Mouse (Mus musculus) midbrain, postnatal 0 days (tissue): ENCODE measurements around the gene Tmem95. TPM values are rescaled to one million over a fixed set of nuclear protein-coding genes. Genes with fewer than 3 reads are reported as not detected.

Experiments used
- ATAC-seq: fragments of 200-750 bp; cut with Nextera tagmentation; 2 replicates; pipeline ENCODE4 v1.8.0; 2017; ENCODE audit warnings: moderate number of reproducible peaks, mild to moderate bottlenecking, moderate TSS enrichment, moderate library complexity; ENCODE audit not compliant: low FRiP score
- DNase-seq: peaks from one replicate; pipeline ENCODE4 v3.0.0-alpha.2; 2015; ENCODE audit warnings: low spot score
- H3K27ac ChIP-seq: fragments of 300-500 bp; sonication (generic); 2 replicates; pipeline ENCODE4 v1.5.1; 2014; ENCODE audit warnings: low read depth, mild to moderate bottlenecking, low read length, mixed read lengths
- H3K27me3 ChIP-seq: fragments of 300-500 bp; sonication (generic); 2 replicates; pipeline ENCODE4 v1.6.1; 2014; ENCODE audit warnings: low read length, control low read depth, mixed read lengths; ENCODE audit not compliant: insufficient read depth
- H3K36me3 ChIP-seq: fragments of 300-500 bp; sonication (generic); 2 replicates; pipeline ENCODE4 v1.6.1; 2014; ENCODE audit warnings: low read length, control low read depth, mixed read lengths; ENCODE audit not compliant: insufficient read depth
- H3K4me1 ChIP-seq: fragments of 300-500 bp; sonication (generic); 2 replicates; pipeline ENCODE4 v1.6.1; 2014; ENCODE audit warnings: mild to moderate bottlenecking, control low read depth, antibody characterized with exemption, low read length, mixed read lengths; ENCODE audit not compliant: insufficient read depth
- H3K4me2 ChIP-seq: fragments of 300-500 bp; sonication (generic); 2 replicates; pipeline ENCODE4 v1.6.1; 2014; ENCODE audit warnings: low read depth, mild to moderate bottlenecking, low read length, mixed read lengths; ENCODE audit not compliant: poor library complexity, severe bottlenecking
- H3K4me3 ChIP-seq: fragments of 300-500 bp; sonication (generic); 2 replicates; pipeline ENCODE4 v1.5.1; 2014; ENCODE audit warnings: low read depth, mild to moderate bottlenecking, low read length, moderate library complexity
- H3K9ac ChIP-seq: fragments of 300-500 bp; sonication (generic); replicated peaks from 2 replicates; pipeline ENCODE4 v1.6.1; 2014; ENCODE audit warnings: mild to moderate bottlenecking, low read length, moderate library complexity, mixed read lengths; ENCODE audit not compliant: poor library complexity, severe bottlenecking
- H3K9me3 ChIP-seq: fragments of 300-500 bp; sonication (generic); 2 replicates; pipeline ENCODE4 v1.6.1; 2016; ENCODE audit warnings: low read length, control low read depth
- CTCF ChIP-seq: IDR thresholded peaks from 2 replicates; pipeline ENCODE4 v1.5.1; 2016; ENCODE audit warnings: antibody characterized with exemption, mild to moderate bottlenecking
- WGBS: fragments of 180-500 bp; shearing (Covaris S2); extraction: QIAGEN DNeasy Blood & Tissue Kit; methylation state at CpG from one replicate; pipeline ENCODE4 v1.1.7; 2014; 5-methylcytosine and 5-hydroxymethylcytosine counted together
- polyA plus RNA-seq: library from polyadenylated mRNA; unstranded; fragments of >200 nt; fragmentation: Nextera tagmentation; extraction: Ambion mirVana; gene quantifications from 2 replicates; pipeline ENCODE4 v1.2.1, GENCODE M21; 2015
- total RNA-seq: library from RNA; depleted of rRNA; stranded (reverse); fragments of >200 nt; gene quantifications from 2 replicates; pipeline ENCODE4 v1.2.3, GENCODE M21; 2014

Gene Tmem95
- total and polyA plus RNA-seq, 2 experiments from 2014 or later, result not detected

DNA sequence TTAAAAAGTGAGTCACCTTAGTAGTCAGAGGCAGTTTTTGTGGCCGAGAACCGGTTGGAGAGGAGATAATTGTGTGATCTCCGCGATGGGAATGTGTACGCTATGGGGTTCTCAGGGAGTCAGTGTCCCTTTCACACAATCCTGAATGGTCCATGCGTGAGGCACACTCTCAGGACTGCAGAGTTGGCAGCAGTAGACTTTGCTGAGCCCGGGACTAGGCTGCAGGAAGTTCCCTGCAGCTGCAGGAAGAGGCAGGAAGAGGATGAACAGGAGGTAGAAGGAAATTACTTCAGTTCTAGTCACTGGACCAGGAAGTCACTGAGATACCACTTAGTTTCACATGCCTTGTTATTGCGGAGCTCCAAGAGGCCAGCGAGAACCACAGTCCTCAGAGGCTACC lies 28.7 kb downstream of the Tmem95 start:
- Histone ChIP-seq H3K27me3 (no peaks in the 10 kb centered on the region), H3K4me3 (no peak overlapping the region), H3K27ac (no peak overlapping the region), H3K9ac (no peak overlapping the region), H3K4me1 (peaks cover 9% of the 10 kb centered on the region; the same call in 1 of the 2 replicates), H3K4me2 (no peak overlapping the region), H3K36me3 (peaks cover 34% of the 10 kb centered on the region), H3K9me3 (no peaks in the 10 kb centered on the region)
- TF ChIP-seq CTCF, result no peak
- 88% methylated on average over 9 of the region's 9 CpGs for WGBS
- ATAC-seq (no peak), DNase-seq (no peak)

DNA sequence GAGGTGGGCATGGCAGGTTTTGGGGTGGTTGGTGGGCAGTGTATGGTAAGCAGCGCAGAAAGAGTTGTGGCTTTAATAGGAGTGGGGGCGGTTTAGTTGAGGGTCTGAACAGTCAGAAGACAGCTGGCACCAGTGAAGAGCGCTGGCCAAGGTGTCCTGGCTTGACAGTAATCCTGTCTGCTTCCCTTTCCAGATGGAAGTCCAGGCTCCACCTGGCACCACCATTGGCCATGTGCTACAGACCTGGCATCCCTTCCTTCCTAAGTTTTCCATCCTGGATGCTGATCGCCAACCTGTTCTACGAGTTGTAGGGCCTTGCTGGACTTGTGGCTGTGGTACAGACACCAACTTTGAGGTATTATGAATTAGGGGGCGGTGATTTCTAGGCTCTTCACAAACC lies 29.8 kb downstream of the Tmem95 start:
- peak overlapping the region; percentile 74 for H3K4me2 ChIP-seq
- H3K4me3 ChIP-seq, result peak overlapping the region; percentile 70
- WGBS, result 93% methylated on average over 6 of the region's 6 CpGs
- H3K27me3 ChIP-seq, result no peaks in the 10 kb centered on the region
- no peak overlapping the region for H3K27ac ChIP-seq
- no peak for DNase-seq
- H3K9ac ChIP-seq, result no peak overlapping the region
- TF ChIP-seq CTCF, result no peak
- H3K4me1 ChIP-seq, result peaks cover 9% of the 10 kb centered on the region; the same call in 1 of the 2 replicates
- H3K36me3 ChIP-seq, result peaks cover 34% of the 10 kb centered on the region
- ATAC-seq, result no peak
- H3K9me3 ChIP-seq, result no peaks in the 10 kb centered on the region

DNA sequence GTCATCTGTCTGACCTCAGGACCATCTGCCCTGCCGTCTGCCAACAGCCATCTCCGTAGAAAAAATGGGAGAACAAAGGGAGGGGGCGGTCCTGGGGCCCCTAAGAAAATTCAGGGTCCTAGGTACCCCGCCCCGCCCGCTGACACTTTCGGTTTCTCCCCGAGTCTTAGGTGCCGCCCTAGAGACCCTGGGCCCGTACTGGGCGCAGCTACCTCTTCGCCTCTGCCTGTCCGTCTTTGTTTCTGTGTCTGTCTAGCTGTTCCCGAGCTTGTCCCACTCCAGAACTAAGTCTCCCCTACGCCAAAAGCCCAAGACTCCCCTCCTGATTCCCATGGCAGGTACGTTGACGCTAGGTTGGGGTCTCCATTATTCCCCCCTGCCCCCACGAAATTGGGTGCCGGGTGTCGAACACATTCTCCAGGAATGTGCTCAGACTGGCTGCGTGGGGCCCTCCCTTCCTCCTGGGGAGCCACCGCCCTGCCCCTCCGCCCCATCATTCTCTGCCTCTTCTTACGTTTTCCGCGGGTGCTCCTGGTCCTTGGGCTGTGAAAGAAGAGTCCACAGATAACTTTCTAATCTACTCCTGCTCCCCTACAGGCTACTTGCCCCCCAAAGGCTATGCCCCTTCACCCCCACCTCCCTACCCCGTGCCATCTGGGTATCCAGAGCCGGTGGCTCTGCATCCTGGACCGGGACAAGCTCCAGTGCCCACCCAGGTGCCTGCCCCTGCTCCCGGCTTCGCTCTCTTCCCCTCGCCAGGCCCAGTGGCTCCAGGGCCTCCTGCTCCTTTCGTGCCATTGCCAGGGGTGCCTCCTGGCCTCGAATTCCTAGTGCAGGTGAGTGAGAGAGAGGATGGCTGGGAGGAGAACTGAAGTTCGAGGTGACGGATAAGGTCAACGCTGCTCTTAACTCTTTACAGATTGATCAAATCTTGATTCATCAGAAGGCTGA lies 30.8 kb downstream of the Tmem95 start:
- TF ChIP-seq CTCF, result no peak
- H3K4me3 ChIP-seq, result peak overlapping the region; percentile 70
- DNase-seq, result no peak
- peak overlapping the region; percentile 79 for H3K9ac ChIP-seq
- peaks cover 33% of the 10 kb centered on the region for H3K36me3 ChIP-seq
- peak overlapping the region; percentile 91 for H3K27ac ChIP-seq
- no peaks in the 10 kb centered on the region for H3K27me3 ChIP-seq
- peak; percentile 35 for ATAC-seq
- WGBS, result 10% methylated on average over 37 of the region's 37 CpGs
- peak overlapping the region; percentile 74 for H3K4me2 ChIP-seq
- H3K9me3 ChIP-seq, result no peaks in the 10 kb centered on the region
- peaks cover 9% of the 10 kb centered on the region; the same call in 1 of the 2 replicates for H3K4me1 ChIP-seq

DNA sequence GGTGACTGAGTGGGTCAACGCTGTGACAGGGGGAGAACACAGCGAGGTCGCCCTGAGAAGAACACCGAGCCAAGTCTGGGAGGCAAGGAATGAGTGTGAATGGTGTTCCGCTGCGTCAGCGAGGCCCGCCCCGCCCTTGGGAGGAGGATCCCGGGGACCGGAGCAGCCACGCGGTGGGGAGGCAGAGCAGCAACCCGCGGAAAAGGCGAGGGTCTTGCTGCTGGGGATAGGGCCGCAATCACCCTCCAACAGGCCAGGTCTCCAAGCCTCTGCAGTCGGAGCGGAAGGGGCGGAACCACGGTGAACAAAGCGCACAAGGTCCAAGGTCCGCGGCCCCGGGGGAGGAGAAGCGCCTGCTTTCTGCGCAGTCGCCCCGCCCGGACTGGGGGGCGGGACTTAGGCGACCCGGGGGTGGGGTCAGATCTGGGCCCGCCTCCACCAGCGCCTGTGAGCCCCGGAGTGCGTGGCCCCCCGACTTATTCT lies 31.6 kb downstream of the Tmem95 start, which contains the start of gene Plscr3:
Gene Plscr3 (plus strand): TSS at position 179 of the 483 bp plus-strand sequence.
- H3K4me3 ChIP-seq, result peak within 1 kb of the TSS; percentile 70
- WGBS, result 0% methylated on average over 32 of the region's 38 CpGs

DNA sequence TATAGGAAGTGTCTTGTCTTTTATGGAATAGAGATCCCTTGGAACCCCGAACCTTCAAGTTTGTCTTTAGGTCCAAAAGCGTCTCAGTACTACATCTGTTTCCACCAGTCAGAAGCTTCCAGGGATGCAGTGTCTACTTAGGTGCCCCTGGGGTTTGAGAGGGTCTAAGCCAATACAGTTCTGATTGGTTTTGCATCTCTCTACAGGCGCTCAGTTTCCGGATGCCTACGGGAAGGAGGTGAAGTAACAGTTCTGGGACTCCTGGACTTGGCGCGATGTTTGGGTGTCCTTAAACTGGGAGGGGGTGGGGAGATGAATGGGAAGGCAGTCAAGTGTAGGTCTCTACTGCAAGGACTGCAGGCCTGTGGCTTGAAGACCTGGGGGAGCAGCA lies 39.1 kb downstream of the Tmem95 start:
- Histone ChIP-seq H3K4me1 (peaks cover 9% of the 10 kb centered on the region; the same call in 1 of the 2 replicates), H3K4me3 (peak overlapping the region; percentile 91), H3K9ac (peak overlapping the region; percentile 87), H3K36me3 (peaks cover 3% of the 10 kb centered on the region; the same call in 1 of the 2 replicates), H3K9me3 (no peaks in the 10 kb centered on the region), H3K27me3 (no peaks in the 10 kb centered on the region), H3K4me2 (peak overlapping the region; percentile 97), H3K27ac (peak overlapping the region; percentile 90)
- peak; percentile 35 for DNase-seq
- 0% methylated on average over 7 of the region's 7 CpGs for WGBS
- no peak for ATAC-seq
- no peak for TF ChIP-seq CTCF

More for the DNA sequence above, 31.6 kb downstream of the Tmem95 start, which contains the start of gene Plscr3:
- ATAC-seq (peak; percentile 91), DNase-seq (peak; percentile 94)
- TF ChIP-seq CTCF, result no peak
- H3K4me1 ChIP-seq, result peaks cover 9% of the 10 kb centered on the region; the same call in 1 of the 2 replicates
- no peaks in the 10 kb centered on the region for H3K27me3 ChIP-seq
- H3K36me3 ChIP-seq, result peaks cover 25% of the 10 kb centered on the region
- no peaks in the 10 kb centered on the region for H3K9me3 ChIP-seq
- H3K9ac ChIP-seq, result peak within 1 kb of the TSS; percentile 79
- H3K27ac ChIP-seq, result peak within 1 kb of the TSS; percentile 91
- peak within 1 kb of the TSS; percentile 74 for H3K4me2 ChIP-seq
